Mouse (Mus musculus) CH12.LX (cell line): ENCODE data around the gene Spryd4. TPM values are rescaled to one million over a fixed set of nuclear protein-coding genes. Genes with fewer than 3 reads are reported as not detected.

Experiments
- DNase-seq: peaks from one replicate; pipeline ENCODE4 v3.0.0-alpha.2; 2013; ENCODE audit errors: extremely low read depth
- H3K27ac ChIP-seq: 2 replicates; pipeline ENCODE4 v1.5.1; 2012; ENCODE audit warnings: low read depth, mild to moderate bottlenecking, control low read depth, moderate library complexity; ENCODE audit not compliant: insufficient read depth
- H3K27me3 ChIP-seq: replicated peaks from 2 replicates; pipeline ENCODE3; 2012; ENCODE audit warnings: inconsistent platforms
- H3K36me3 ChIP-seq, 2 experiments: replicated peaks in 1 of 2; 2 replicates each; pipeline versions ENCODE3 to v1.6.1; 2012; ENCODE audit warnings: inconsistent platforms in 1 of 2, low read length in 1 of 2, mild to moderate bottlenecking in 1 of 2, mixed read lengths in 1 of 2, moderate library complexity in 1 of 2; ENCODE audit not compliant: control insufficient read depth in 1 of 2, insufficient read depth in 1 of 2
- H3K4me1 ChIP-seq, 2 experiments: 2 replicates each; pipeline ENCODE4 v1.6.1; 2012; ENCODE audit warnings: inconsistent platforms in 1 of 2, moderate library complexity in 1 of 2; ENCODE audit not compliant: insufficient read depth in 2 of 2, control insufficient read depth in 1 of 2
- H3K4me2 ChIP-seq: 2 replicates; pipeline ENCODE4 v1.6.1; 2012; ENCODE audit warnings: low read depth, mild to moderate bottlenecking, control low read depth; ENCODE audit not compliant: poor library complexity, insufficient read depth, severe bottlenecking
- H3K4me3 ChIP-seq, 3 experiments: fragments of 150-350 bp in 1 of 3; sonication (generic) in 1 of 3; replicated peaks in 1 of 3; 2 replicates each; pipeline versions ENCODE3 to v1.5.1; 2011 to 2012; ENCODE audit warnings: low read depth in 2 of 3, low read length in 2 of 3, mild to moderate bottlenecking in 2 of 3, moderate library complexity in 2 of 3, control low read depth in 1 of 3, improper control_type of control experiment in 1 of 3, inconsistent platforms in 1 of 3, mixed read lengths in 1 of 3; ENCODE audit not compliant: poor library complexity in 1 of 3
- H3K79me2 ChIP-seq: replicated peaks from 2 replicates; pipeline ENCODE4 v1.6.1; 2012; ENCODE audit warnings: mild to moderate bottlenecking, moderate library complexity; ENCODE audit not compliant: control insufficient read depth, poor library complexity, insufficient read depth, severe bottlenecking; ENCODE audit errors: extremely low read depth
- H3K9ac ChIP-seq: 2 replicates; pipeline ENCODE4 v1.6.1; 2012; ENCODE audit warnings: low read depth, mild to moderate bottlenecking, control low read depth, moderate library complexity; ENCODE audit not compliant: insufficient read depth
- H3K9me3 ChIP-seq: replicated peaks from 2 replicates; pipeline ENCODE3; 2012; ENCODE audit warnings: low read length, inconsistent platforms, mixed read lengths
- CHD1 ChIP-seq: IDR thresholded peaks from 2 replicates; pipeline ENCODE4 v1.6.1; 2012; ENCODE audit warnings: low read depth, low read length, improper control_type of control experiment, inconsistent platforms
- CHD2 ChIP-seq: IDR thresholded peaks from 2 replicates; pipeline ENCODE4 v1.6.1; 2011; ENCODE audit warnings: low read length, improper control_type of control experiment
- GABPA ChIP-seq: IDR thresholded peaks from 2 replicates; pipeline ENCODE4 v1.6.1; 2012; ENCODE audit warnings: low read depth, low read length, improper control_type of control experiment, inconsistent platforms; ENCODE audit not compliant: insufficient replicate concordance
- IRF4 ChIP-seq: IDR thresholded peaks from 2 replicates; pipeline ENCODE4 v1.6.1; 2014; ENCODE audit warnings: low read depth, mild to moderate bottlenecking, inconsistent platforms, low read length, improper control_type of control experiment
- JUND ChIP-seq: conservative IDR thresholded peaks from 2 replicates; pipeline ENCODE4 v1.6.1; 2011; ENCODE audit warnings: low read depth, low read length, improper control_type of control experiment
- MAX ChIP-seq: IDR thresholded peaks from 2 replicates; pipeline ENCODE4 v1.6.1; 2011; ENCODE audit warnings: low read length, improper control_type of control experiment
- MXI1 ChIP-seq: IDR thresholded peaks from 2 replicates; pipeline ENCODE4 v1.6.1; 2011; ENCODE audit warnings: mild to moderate bottlenecking, low read depth, low read length, improper control_type of control experiment
- NELFE ChIP-seq: IDR thresholded peaks from 2 replicates; pipeline ENCODE4 v1.6.1; 2011; ENCODE audit warnings: low read depth, low read length, improper control_type of control experiment
- NRF1 ChIP-seq: IDR thresholded peaks from 2 replicates; pipeline ENCODE4 v1.6.1; 2014; ENCODE audit warnings: low read depth, mild to moderate bottlenecking, inconsistent platforms, low read length, improper control_type of control experiment, moderate library complexity
- PAX5 ChIP-seq: IDR thresholded peaks from 2 replicates; pipeline ENCODE4 v1.6.1; 2012; ENCODE audit warnings: low read length, inconsistent platforms, mixed read lengths
- POLR2AphosphoS2 ChIP-seq: IDR thresholded peaks from 2 replicates; pipeline ENCODE4 v1.6.1; 2011; ENCODE audit warnings: low read depth, low read length, improper control_type of control experiment
- RAD21 ChIP-seq: IDR thresholded peaks from 2 replicates; pipeline ENCODE4 v1.6.1; 2011; ENCODE audit warnings: low read depth, mild to moderate bottlenecking, low read length, improper control_type of control experiment, moderate library complexity
- SMC3 ChIP-seq: IDR thresholded peaks from 2 replicates; pipeline ENCODE4 v1.6.1; 2011; ENCODE audit warnings: low read depth, low read length, improper control_type of control experiment
- UBTF ChIP-seq: IDR thresholded peaks from 2 replicates; pipeline ENCODE4 v1.6.1; 2012; ENCODE audit warnings: low read depth, mild to moderate bottlenecking, inconsistent platforms, low read length, improper control_type of control experiment, moderate library complexity
- USF2 ChIP-seq: conservative IDR thresholded peaks from 2 replicates; pipeline ENCODE4 v1.6.1; 2011; ENCODE audit warnings: low read depth, low read length, improper control_type of control experiment
- ZKSCAN1 ChIP-seq: IDR thresholded peaks from 2 replicates; pipeline ENCODE4 v1.6.1; 2012; ENCODE audit warnings: low read depth, inconsistent platforms, low read length, improper control_type of control experiment, borderline replicate concordance
- ZNF384 ChIP-seq: IDR thresholded peaks from 2 replicates; pipeline ENCODE4 v1.6.1; 2012; ENCODE audit warnings: low read depth, low read length, improper control_type of control experiment, inconsistent platforms
- dilution Hi-C: fragments of 300-500 bp; cut with MboI; formaldehyde crosslinking; loops from 2 replicates; pipeline ENCODE4 v1.14.3; 2020; ENCODE audit warnings: low sequenced_read_pairs; ENCODE audit not compliant: extremely low pct_unique_long_range_greater_than_20kb, extremely low pct_ligation_motif_present
- in situ Hi-C: fragments of 300-500 bp; cut with MboI; formaldehyde crosslinking; loops from 3 replicates; pipeline ENCODE4 v1.14.3; 2019; ENCODE audit warnings: low sequenced_read_pairs, low pct_ligation_motif_present, low pct_unique_long_range_greater_than_20kb, mixed read lengths
- polyA plus RNA-seq: library from polyadenylated mRNA; unstranded; fragments of >175 nt; gene quantifications from 2 replicates; pipeline ENCODE4 v1.2.1, GENCODE M21; 2012; ENCODE audit warnings: low read depth; ENCODE audit not compliant: insufficient read length
- total RNA-seq, 2 experiments: library from RNA; depleted of rRNA; stranded (reverse); fragments of 300-350 nt in 1 of 2; fragments of >200 nt in 1 of 2; gene quantifications; 2 replicates each; pipeline ENCODE4 v1.2.3; 2012 to 2014

Gene Spryd4
- total and polyA plus RNA-seq, 3 experiments, result 24.2 to 50.2 (median 38.6) TPM

- in situ Hi-C loops, result no loop called here
- Histone ChIP-seq H3K9me3 (no peaks in the 10 kb centered on the region), H3K36me3 (no peaks in the 10 kb centered on the region), H3K79me2 (peaks cover 8% of the 10 kb centered on the region; the same call in 1 of the 2 replicates), H3K27ac (no peak overlapping the region), H3K4me3 (no peak overlapping the region), H3K9ac (no peak overlapping the region), H3K4me1 (peaks cover 0 to 7% of the 10 kb centered on the region in 2 experiments; a peak in 2 of 4 replicates), H3K4me2 (no peak overlapping the region), H3K27me3 (no peaks in the 10 kb centered on the region)
- no peak for DNase-seq
- dilution Hi-C loops, result no loop called here
- no peak for TF ChIP-seq CHD1
Measured at GRCm38 (mm10) chr10:128228009-128228408, 16.4 kb upstream of the Spryd4 start.

DNA sequence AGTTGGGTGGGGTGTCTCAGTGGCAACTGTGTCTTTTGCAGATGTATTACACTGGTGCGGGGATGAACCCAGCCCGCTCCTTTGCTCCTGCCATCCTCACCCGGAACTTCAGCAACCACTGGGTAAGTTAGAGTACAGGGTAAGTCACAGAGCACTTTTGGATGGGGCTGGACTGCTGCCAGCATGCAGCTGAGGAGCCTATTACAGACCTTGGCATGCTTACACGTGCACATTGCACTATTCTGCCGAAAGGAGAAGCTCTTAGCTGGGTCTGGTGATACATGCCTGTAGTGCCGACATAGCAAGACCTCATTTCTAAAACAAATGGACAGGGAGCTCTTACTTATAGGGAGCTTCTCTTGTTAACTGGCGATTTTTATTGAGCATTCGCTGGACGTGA, 16.0 kb upstream of the Spryd4 start:
- dilution Hi-C loops, result no loop called here
- no peak overlapping the region for H3K9ac ChIP-seq
- no peak for DNase-seq
- in situ Hi-C loops, result no loop called here
- peaks cover 3% of the 10 kb centered on the region; the same call in 1 of the 2 replicates for H3K79me2 ChIP-seq
- H3K4me3 ChIP-seq, result no peak overlapping the region
- no peaks in the 10 kb centered on the region for H3K36me3 ChIP-seq
- H3K9me3 ChIP-seq, result no peaks in the 10 kb centered on the region
- peaks cover 0 to 7% of the 10 kb centered on the region in 2 experiments; a peak in 2 of 4 replicates for H3K4me1 ChIP-seq
- no peak overlapping the region for H3K27ac ChIP-seq
- H3K27me3 ChIP-seq, result no peaks in the 10 kb centered on the region
- TF ChIP-seq ZNF384 (no peak), JUND (no peak), IRF4 (no peak), GABPA (no peak), ZKSCAN1 (no peak), MXI1 (no peak), USF2 (no peak), RAD21 (no peak), NRF1 (no peak), UBTF (no peak), SMC3 (no peak)
- TF ChIP-seq, all 38 proteins: peak for 0
- no peak overlapping the region for H3K4me2 ChIP-seq

GRCm38 (mm10) chr10:128225538-128225937, 13.9 kb upstream of the Spryd4 start, which contains the start of gene Mip:
TSS of gene Mip (plus strand) at chr10:128225838.
- in situ Hi-C loops (no loop called here), dilution Hi-C loops (no loop called here)
- H3K9me3 ChIP-seq, result no peaks in the 10 kb centered on the region
- no peak within 1 kb of the TSS for H3K4me2 ChIP-seq
- H3K79me2 ChIP-seq, result no peaks in the 10 kb centered on the region
- H3K4me1 ChIP-seq, result peaks cover under 1 to 2% of the 10 kb centered on the region in 2 experiments; a peak in 3 of 4 replicates
- H3K27me3 ChIP-seq, result no peaks in the 10 kb centered on the region
- no peak within 1 kb of the TSS for H3K9ac ChIP-seq
- no peak for DNase-seq
- no peak within 1 kb of the TSS for H3K4me3 ChIP-seq
- no peak within 1 kb of the TSS for H3K27ac ChIP-seq
- H3K36me3 ChIP-seq, result no peaks in the 10 kb centered on the region
- TF ChIP-seq JUND, result no peak
- no peak for TF ChIP-seq CHD2
- no peak for TF ChIP-seq NRF1
- TF ChIP-seq IRF4, result no peak
- TF ChIP-seq MAX, result no peak
- TF ChIP-seq PAX5, result no peak
- TF ChIP-seq POLR2AphosphoS2, result no peak
- no peak for TF ChIP-seq NELFE
- TF ChIP-seq, all 38 proteins: peak for 0
